Mouse (Mus musculus): ENCODE data around the gene Zc3hav1l.

The Zc3hav1l gene

GRCm38 (mm10) chr6:38264466-38264865 is 34.6 kb downstream of the Zc3hav1l start:
- no peak for DNase-seq (ENCODE audit: low spot score in 2 of 2)

DNA sequence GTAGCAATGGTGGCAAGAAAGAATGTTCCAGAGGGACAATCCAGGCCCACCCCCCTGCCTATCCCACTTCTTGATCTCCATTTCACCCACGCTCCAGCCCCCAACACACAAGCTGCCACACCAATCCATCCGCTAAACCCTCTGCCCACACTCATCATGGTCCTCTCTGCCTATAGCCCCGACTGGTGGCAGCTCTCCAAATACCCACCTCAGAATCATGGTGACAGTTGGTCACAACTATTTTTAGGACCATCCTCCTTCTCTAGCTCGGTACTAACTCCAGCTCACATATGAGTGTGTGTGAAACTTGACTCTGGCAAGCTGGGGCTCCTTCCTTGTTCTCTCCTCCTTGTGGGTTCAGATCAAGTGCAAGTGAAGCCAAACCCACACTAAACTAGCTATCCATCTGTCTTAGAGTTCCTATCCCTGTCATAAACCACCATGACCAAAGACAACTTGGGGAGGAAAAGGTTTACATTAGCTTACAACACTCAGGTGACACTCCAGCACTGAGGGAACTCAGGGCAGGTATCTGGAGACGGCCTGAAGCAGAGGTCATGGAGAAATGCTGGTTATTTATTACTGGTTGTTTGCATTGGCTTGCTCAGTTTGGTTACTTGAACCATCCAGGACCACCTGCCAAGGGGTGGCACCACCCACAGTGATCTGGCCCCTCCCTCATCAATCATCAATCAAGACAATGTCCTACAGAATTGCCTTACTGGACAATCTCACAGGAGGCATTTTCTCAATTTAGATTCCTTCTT is 35.5 kb downstream of the Zc3hav1l start:
- no peak for DNase-seq (ENCODE audit: low spot score in 2 of 2)

DNA sequence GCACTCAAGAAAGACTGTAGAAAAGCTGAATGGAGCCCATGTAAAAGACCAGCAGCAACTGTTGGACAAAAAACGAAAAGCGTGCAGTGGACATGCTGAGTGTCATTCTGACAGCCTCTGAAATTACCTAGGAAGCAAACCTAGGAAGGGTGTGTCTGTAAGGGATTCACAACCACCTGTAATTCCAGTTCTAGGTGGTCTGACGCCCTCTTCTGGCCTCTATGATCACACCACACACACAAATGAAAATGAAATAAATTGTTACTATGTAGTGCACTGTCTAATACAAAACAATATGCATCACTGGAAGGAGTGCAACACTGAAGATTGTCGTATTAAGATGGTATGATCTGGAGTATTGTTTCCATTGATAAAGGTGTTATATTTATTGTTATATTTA is 37.2 kb downstream of the Zc3hav1l start:
- no peak for DNase-seq (ENCODE audit: low spot score in 2 of 2)

- no peak for DNase-seq (ENCODE audit: low spot score in 2 of 2)
These were observed 41.6 kb downstream of the Zc3hav1l start for GRCm38 (mm10) chr6:38257506-38257905.

GRCm38 (mm10) chr6:38256793-38257192 is 42.3 kb downstream of the Zc3hav1l start:
- no peak for DNase-seq (ENCODE audit: low spot score in 2 of 2)

- no peak for DNase-seq (ENCODE audit: low spot score in 2 of 2)
These were observed 43.3 kb downstream of the Zc3hav1l start for GRCm38 (mm10) chr6:38255794-38256193.

- DNase-seq (ENCODE audit: low spot score in 2 of 2), result peak; percentile 69 to 77
These were observed 45.1 kb downstream of the Zc3hav1l start, which contains the start of gene D630045J12Rik for GRCm38 (mm10) chr6:38253736-38254641. D630045J12Rik (minus strand) TSS chr6:38254009.

GRCm38 (mm10) chr6:38252766-38253735 is 46.0 kb downstream of the Zc3hav1l start:
- no peak for DNase-seq (ENCODE audit: low spot score in 2 of 2)

DNA sequence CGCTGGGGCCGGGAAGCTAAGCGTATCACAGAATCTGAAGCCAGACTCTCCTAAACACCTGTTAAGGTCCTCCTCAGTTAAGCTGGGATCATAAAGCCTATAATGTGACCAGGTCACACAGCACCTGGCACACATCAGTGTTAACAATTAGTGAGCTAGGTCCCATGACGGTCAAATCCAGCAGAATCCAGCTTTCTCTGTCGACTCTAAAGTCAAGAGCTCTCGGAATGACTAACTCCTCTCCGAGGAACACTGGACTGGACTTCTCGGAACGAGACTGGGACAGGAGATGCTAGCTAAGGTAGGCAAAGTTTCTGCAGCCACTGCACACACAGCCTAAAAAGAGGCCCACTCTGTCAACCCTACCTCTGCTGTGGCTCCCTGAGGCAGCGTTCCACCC is 46.9 kb downstream of the Zc3hav1l start:
- no peak for DNase-seq (ENCODE audit: low spot score in 2 of 2)

GRCm38 (mm10) chr6:38251464-38251863 is 47.6 kb downstream of the Zc3hav1l start:
- no peak for DNase-seq (ENCODE audit: low spot score in 2 of 2)

- DNase-seq (ENCODE audit: low spot score in 2 of 2), result no peak
These were observed 51.7 kb downstream of the Zc3hav1l start for GRCm38 (mm10) chr6:38247362-38247761.

DNA sequence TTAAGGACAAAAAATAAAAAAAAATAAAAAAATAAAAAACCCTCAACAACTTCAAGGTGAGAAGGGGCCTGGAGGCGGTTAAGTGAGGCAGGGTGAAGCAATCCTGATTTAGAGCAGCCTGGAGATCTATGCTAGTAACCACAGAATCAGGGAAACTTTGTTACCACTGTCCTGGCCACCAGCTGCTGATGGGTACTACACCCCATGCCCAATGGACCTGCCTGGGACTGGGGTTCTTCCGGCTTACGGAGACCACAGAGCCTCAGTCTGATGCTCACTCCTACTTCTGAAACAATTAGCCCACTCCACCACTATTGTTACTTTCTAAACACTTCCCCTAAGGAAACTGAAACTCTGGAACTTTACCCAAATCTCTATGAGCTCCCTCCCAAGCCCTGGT is 54.3 kb downstream of the Zc3hav1l start:
- DNase-seq (ENCODE audit: low spot score in 2 of 2), result no peak

GRCm38 (mm10) chr6:38244167-38244566 is 54.9 kb downstream of the Zc3hav1l start:
- DNase-seq (ENCODE audit: low spot score in 2 of 2), result no peak

- DNase-seq (ENCODE audit: low spot score in 2 of 2), result no peak
These were observed 56.2 kb downstream of the Zc3hav1l start for GRCm38 (mm10) chr6:38242833-38243232.

DNA sequence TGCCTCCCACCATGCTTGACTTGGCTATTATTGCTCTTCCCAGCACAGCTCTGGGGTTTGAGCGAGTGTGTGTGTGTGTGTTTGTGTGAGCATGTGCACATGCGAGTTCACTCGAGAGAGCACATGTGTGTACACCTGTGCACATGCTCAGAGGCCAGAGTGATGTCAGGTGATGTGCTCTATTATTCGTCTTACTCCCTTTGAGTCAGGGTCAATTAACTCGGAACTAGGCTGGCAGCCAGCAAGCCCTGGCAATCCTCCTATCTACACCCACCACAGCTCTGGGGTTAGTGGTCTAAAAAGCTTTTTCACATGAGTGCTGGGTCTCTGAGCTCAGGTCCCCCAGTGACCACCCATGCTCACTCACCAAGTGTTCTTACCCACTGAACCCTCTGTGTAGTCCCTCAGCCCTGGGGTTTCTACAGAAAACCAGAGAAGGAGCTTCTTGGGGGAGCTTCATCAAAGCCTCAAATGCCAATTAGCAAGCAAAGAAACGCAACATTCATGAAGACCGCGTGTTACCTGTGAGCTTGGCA is 56.7 kb downstream of the Zc3hav1l start:
- DNase-seq (ENCODE audit: low spot score in 2 of 2), result no peak

- DNase-seq (ENCODE audit: low spot score in 2 of 2), result no peak
These were observed 57.6 kb downstream of the Zc3hav1l start for GRCm38 (mm10) chr6:38241508-38241907.

DNA sequence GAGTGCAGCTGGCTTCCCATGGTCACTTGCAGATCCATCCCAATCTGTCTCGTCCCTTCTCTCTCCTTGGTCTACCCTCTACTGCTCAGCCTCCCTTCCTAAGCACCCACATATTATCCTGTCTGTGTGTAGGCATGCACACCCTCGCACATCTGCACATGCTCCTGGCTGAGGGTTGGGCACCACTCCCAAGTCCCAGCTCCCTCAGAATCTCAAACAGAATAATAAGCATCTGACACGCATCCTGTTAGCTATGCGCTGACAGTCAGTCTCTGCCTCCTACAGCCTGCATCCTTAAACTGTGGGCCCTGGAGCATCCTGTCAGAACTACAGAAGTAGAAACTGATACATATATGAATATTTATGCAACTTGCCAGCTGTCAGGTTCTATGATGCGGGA is 58.4 kb downstream of the Zc3hav1l start:
- no peak for DNase-seq (ENCODE audit: low spot score in 2 of 2)

DNA sequence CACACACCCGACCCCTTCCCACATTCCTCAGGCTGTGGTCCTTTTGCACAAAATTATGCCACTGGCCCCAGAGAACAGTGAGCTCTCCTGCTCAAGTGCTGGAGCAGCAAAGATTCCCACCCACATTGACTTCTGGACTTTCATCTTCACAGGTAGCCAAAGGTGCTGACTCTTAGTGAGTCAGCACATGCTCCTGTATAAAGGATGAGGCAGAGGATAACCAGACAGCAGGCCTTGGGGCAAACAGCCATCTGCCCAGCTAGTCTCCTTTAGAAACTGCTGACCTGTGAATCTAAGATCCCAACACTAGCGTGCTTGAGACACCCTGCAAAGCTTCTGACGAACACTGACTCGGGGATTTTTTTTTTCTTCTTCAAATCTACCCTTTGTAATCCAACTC is 60.7 kb downstream of the Zc3hav1l start:
- no peak for DNase-seq (ENCODE audit: low spot score in 2 of 2)

Measured in urinary bladder, postnatal 4 days (tissue).